Mouse (Mus musculus): ENCODE measurements around the gene Cx3cr1.

The Cx3cr1 gene

GRCm38 (mm10) chr9:119890692-119891091 lies 179.0 kb downstream of the Cx3cr1 start:
- DNase-seq (ENCODE audit: extremely low spot score, low spot score) = peak; percentile 18

GRCm38 (mm10) chr9:119889446-119889845 lies 180.2 kb downstream of the Cx3cr1 start:
- DNase-seq (ENCODE audit: extremely low spot score, low spot score) = no peak

- DNase-seq (ENCODE audit: extremely low spot score, low spot score) = no peak
Observed at GRCm38 (mm10) chr9:119888843-119889246, 180.8 kb downstream of the Cx3cr1 start.

- no peak for DNase-seq (ENCODE audit: extremely low spot score, low spot score)
Observed at GRCm38 (mm10) chr9:119887144-119887901, 182.4 kb downstream of the Cx3cr1 start.

GRCm38 (mm10) chr9:119854170-119854569 lies 215.5 kb downstream of the Cx3cr1 start:
- no peak for DNase-seq (ENCODE audit: extremely low spot score, low spot score)

GRCm38 (mm10) chr9:119853071-119853846 lies 216.4 kb downstream of the Cx3cr1 start:
- no peak for DNase-seq (ENCODE audit: extremely low spot score, low spot score)

- DNase-seq (ENCODE audit: extremely low spot score, low spot score) = no peak
Observed at GRCm38 (mm10) chr9:119852347-119853030, 217.2 kb downstream of the Cx3cr1 start.
